Mouse (Mus musculus) kidney, postnatal 4 days (tissue): ENCODE data around the gene Npdc1.
A peak's percentile ranks its signal among the peaks of the same experiment; 100 is the strongest.

Experiments
- DNase-seq, 2 experiments: peaks; one replicate each; pipeline ENCODE4 v3.0.0; 2021; ENCODE audit warnings: mixed read lengths in 2 of 2

The Npdc1 gene

GRCm38 (mm10) chr2:25430395-25431233, 31.5 kb downstream of the Npdc1 start:
- DNase-seq, result peak; percentile 67 to 79

GRCm38 (mm10) chr2:25431308-25431855, 32.2 kb downstream of the Npdc1 start:
- DNase-seq, result no peak

- DNase-seq, result no peak
Observed at GRCm38 (mm10) chr2:25432326-25433098, 33.4 kb downstream of the Npdc1 start.

GRCm38 (mm10) chr2:25433101-25433500, 34.0 kb downstream of the Npdc1 start:
- no peak for DNase-seq

- DNase-seq, result no peak
Observed at GRCm38 (mm10) chr2:25434292-25434691, 35.1 kb downstream of the Npdc1 start.

GRCm38 (mm10) chr2:25436286-25436820, 37.2 kb downstream of the Npdc1 start:
- no peak for DNase-seq

- no peak for DNase-seq
Observed at GRCm38 (mm10) chr2:25441067-25441466, 41.9 kb downstream of the Npdc1 start.

- no peak for DNase-seq
Observed at GRCm38 (mm10) chr2:25442682-25443081, 43.5 kb downstream of the Npdc1 start.

GRCm38 (mm10) chr2:25450853-25451647, 51.9 kb downstream of the Npdc1 start:
- DNase-seq, result no peak

GRCm38 (mm10) chr2:25452951-25453350, 53.8 kb downstream of the Npdc1 start:
- DNase-seq, result no peak

- DNase-seq, result peak; percentile 29 to 54
Observed at GRCm38 (mm10) chr2:25456205-25456953, 57.2 kb downstream of the Npdc1 start, which contains the start of gene Clic3. TSS of gene Clic3 (plus strand) at chr2:25456838.

- no peak for DNase-seq
Observed at GRCm38 (mm10) chr2:25457022-25457896, 58.1 kb downstream of the Npdc1 start.

- DNase-seq, result peak; percentile 43 to 45
Observed at GRCm38 (mm10) chr2:25458911-25459310, 59.8 kb downstream of the Npdc1 start.
